Mouse (Mus musculus) testis, adult 2 months (tissue): ENCODE results near the gene Gm49403. TPM values are rescaled to one million over a fixed set of nuclear protein-coding genes. Genes with fewer than 3 reads are reported as not detected.

Source experiments
- H3K27ac ChIP-seq: fragments of 200-500 bp; 2 replicates; pipeline ENCODE4 v1.5.1; 2012; ENCODE audit warnings: low read depth, low read length; ENCODE audit not compliant: control insufficient read depth, insufficient read depth
- H3K27me3 ChIP-seq: fragments of 200-500 bp; 2 replicates; pipeline ENCODE4 v1.6.1; 2012; ENCODE audit warnings: mild to moderate bottlenecking, low read length, moderate library complexity; ENCODE audit not compliant: control insufficient read depth, insufficient read depth
- H3K36me3 ChIP-seq: fragments of 200-500 bp; 2 replicates; pipeline ENCODE4 v1.6.1; 2012; ENCODE audit warnings: mild to moderate bottlenecking, low read length; ENCODE audit not compliant: control insufficient read depth, insufficient read depth
- H3K4me1 ChIP-seq: fragments of 200-500 bp; 2 replicates; pipeline ENCODE4 v1.6.1; 2012; ENCODE audit warnings: low read length; ENCODE audit not compliant: control insufficient read depth, insufficient read depth
- H3K4me3 ChIP-seq: fragments of 200-500 bp; 2 replicates; pipeline ENCODE4 v1.5.1; 2012; ENCODE audit warnings: low read depth, mild to moderate bottlenecking, low read length, moderate library complexity, mixed read lengths; ENCODE audit not compliant: control insufficient read depth
- CTCF ChIP-seq: fragments of 200-500 bp; IDR thresholded peaks from 2 replicates; pipeline ENCODE4 v1.5.1; 2012; ENCODE audit warnings: low read depth, mild to moderate bottlenecking, inconsistent platforms, low read length, moderate library complexity; ENCODE audit not compliant: control insufficient read depth, insufficient read depth, insufficient replicate concordance
- POLR2A ChIP-seq: fragments of 200-500 bp; IDR thresholded peaks from 2 replicates; pipeline ENCODE4 v1.6.1; 2012; ENCODE audit warnings: low read depth, mild to moderate bottlenecking, inconsistent platforms, low read length, moderate library complexity; ENCODE audit not compliant: control insufficient read depth
- polyA plus RNA-seq: library from polyadenylated mRNA; depleted of rRNA; stranded (reverse); fragments of >200 nt; gene quantifications from 2 replicates; pipeline ENCODE4 v1.2.3, GENCODE M21; 2012

Gene Gm49403
- polyA plus RNA-seq, 1 experiment, result not detected

- no peak for TF ChIP-seq POLR2A
- TF ChIP-seq CTCF, result no peak
- Histone ChIP-seq H3K4me3 (peak overlapping the region; percentile 88), H3K27ac (peak overlapping the region; percentile 24), H3K4me1 (peaks cover 8% of the 10 kb centered on the region), H3K27me3 (no peaks in the 10 kb centered on the region), H3K36me3 (no peaks in the 10 kb centered on the region)
Measured at GRCm38 (mm10) chr19:8920836-8921291, 37.1 kb downstream of the Gm49403 start.

GRCm38 (mm10) chr19:8921741-8922140, 38.0 kb downstream of the Gm49403 start:
- H3K36me3 ChIP-seq, result no peaks in the 10 kb centered on the region
- no peak overlapping the region for H3K4me3 ChIP-seq
- H3K27me3 ChIP-seq, result no peaks in the 10 kb centered on the region
- no peak for TF ChIP-seq POLR2A
- TF ChIP-seq CTCF, result no peak
- H3K4me1 ChIP-seq, result peaks cover 8% of the 10 kb centered on the region
- no peak overlapping the region for H3K27ac ChIP-seq

- no peaks in the 10 kb centered on the region for H3K36me3 ChIP-seq
- no peak overlapping the region for H3K4me3 ChIP-seq
- no peaks in the 10 kb centered on the region for H3K27me3 ChIP-seq
- no peak for TF ChIP-seq POLR2A
- TF ChIP-seq CTCF, result no peak
- no peak overlapping the region for H3K27ac ChIP-seq
- H3K4me1 ChIP-seq, result peaks cover 15% of the 10 kb centered on the region
Measured at GRCm38 (mm10) chr19:8926766-8927165, 43.0 kb downstream of the Gm49403 start.

GRCm38 (mm10) chr19:8927891-8928525, 44.3 kb downstream of the Gm49403 start:
- H3K27me3 ChIP-seq, result no peaks in the 10 kb centered on the region
- no peak overlapping the region for H3K27ac ChIP-seq
- no peak overlapping the region for H3K4me3 ChIP-seq
- no peaks in the 10 kb centered on the region for H3K36me3 ChIP-seq
- peaks cover 15% of the 10 kb centered on the region for H3K4me1 ChIP-seq
- TF ChIP-seq POLR2A (no peak), CTCF (no peak)

GRCm38 (mm10) chr19:8928689-8929223, 45.0 kb downstream of the Gm49403 start:
- Histone ChIP-seq H3K4me3 (peak overlapping the region; percentile 76), H3K4me1 (peaks cover 15% of the 10 kb centered on the region), H3K27me3 (no peaks in the 10 kb centered on the region), H3K36me3 (no peaks in the 10 kb centered on the region), H3K27ac (peak overlapping the region; percentile 21; the same call in 1 of the 2 replicates)
- TF ChIP-seq CTCF (no peak), POLR2A (no peak)

GRCm38 (mm10) chr19:8929224-8930088, 45.7 kb downstream of the Gm49403 start, which contains the start of the genes Rom1 and Eml3:
Rom1 (minus strand) TSS chr19:8929356.
Eml3 (plus strand) TSS chr19:8929552.
- Histone ChIP-seq H3K4me3 (peak within 1 kb of the TSS; percentile 76), H3K36me3 (no peaks in the 10 kb centered on the region)
- TF ChIP-seq CTCF (no peak), POLR2A (peak; percentile 15; the same call in 1 of the 2 replicates)

GRCm38 (mm10) chr19:8930117-8930516, 46.4 kb downstream of the Gm49403 start:
- H3K27ac ChIP-seq, result no peak overlapping the region
- no peaks in the 10 kb centered on the region for H3K36me3 ChIP-seq
- no peak for TF ChIP-seq POLR2A
- TF ChIP-seq CTCF, result no peak

More at GRCm38 (mm10) chr19:8929224-8930088, 45.7 kb downstream of the Gm49403 start, which contains the start of the genes Rom1 and Eml3:
- peak within 1 kb of the TSS; percentile 21; the same call in 1 of the 2 replicates for H3K27ac ChIP-seq
- peaks cover 15% of the 10 kb centered on the region for H3K4me1 ChIP-seq
- H3K27me3 ChIP-seq, result no peaks in the 10 kb centered on the region

More at GRCm38 (mm10) chr19:8930117-8930516, 46.4 kb downstream of the Gm49403 start:
- Histone ChIP-seq H3K4me1 (peaks cover 15% of the 10 kb centered on the region), H3K27me3 (no peaks in the 10 kb centered on the region), H3K4me3 (peak overlapping the region; percentile 76)
